Mouse (Mus musculus) cerebellum, postnatal 10 days (tissue): ENCODE data around the gene Mturn.

Source experiments
- DNase-seq, 2 experiments: peaks; one replicate each; pipeline ENCODE4 v3.0.0; 2021; ENCODE audit warnings: mixed read lengths in 2 of 2

The Mturn gene

GRCm38 (mm10) chr6:54698691-54699476 is 17.5 kb downstream of the Mturn start:
- peak in 1 of 2 experiments; percentile 34 for DNase-seq

- peak; percentile 73 to 78 for DNase-seq
Measured at GRCm38 (mm10) chr6:54699477-54700056, 18.1 kb downstream of the Mturn start.

- no peak for DNase-seq
Measured at GRCm38 (mm10) chr6:54700516-54700915, 19.1 kb downstream of the Mturn start.

- peak; percentile 67 to 68 for DNase-seq
Measured at GRCm38 (mm10) chr6:54701901-54702300, 20.5 kb downstream of the Mturn start.

- no peak for DNase-seq
Measured at GRCm38 (mm10) chr6:54703633-54704538, 22.5 kb downstream of the Mturn start.

- no peak for DNase-seq
Measured at GRCm38 (mm10) chr6:54704539-54704845, 23.1 kb downstream of the Mturn start.

GRCm38 (mm10) chr6:54704847-54705246 is 23.4 kb downstream of the Mturn start:
- peak in 1 of 2 experiments; percentile 31 for DNase-seq

- peak; percentile 72 to 73 for DNase-seq
Measured at GRCm38 (mm10) chr6:54705387-54705909, 24.0 kb downstream of the Mturn start.

- no peak for DNase-seq
Measured at GRCm38 (mm10) chr6:54706099-54706498, 24.7 kb downstream of the Mturn start.

GRCm38 (mm10) chr6:54706611-54707172 is 25.3 kb downstream of the Mturn start:
- DNase-seq: no peak

- DNase-seq: no peak
Measured at GRCm38 (mm10) chr6:54708646-54709045, 27.2 kb downstream of the Mturn start.

- DNase-seq: no peak
Measured at GRCm38 (mm10) chr6:54715697-54716096, 34.3 kb downstream of the Mturn start.

GRCm38 (mm10) chr6:54718779-54719685 is 37.6 kb downstream of the Mturn start:
- peak; percentile 36 to 41 for DNase-seq

GRCm38 (mm10) chr6:54719686-54720310 is 38.4 kb downstream of the Mturn start:
- peak; percentile 65 to 77 for DNase-seq

- DNase-seq: peak; percentile 77 to 80
Measured at GRCm38 (mm10) chr6:54720512-54721251, 39.3 kb downstream of the Mturn start.

- DNase-seq: no peak
Measured at GRCm38 (mm10) chr6:54721252-54721635, 39.8 kb downstream of the Mturn start.

- DNase-seq: no peak
Measured at GRCm38 (mm10) chr6:54726309-54726708, 44.9 kb downstream of the Mturn start.

- no peak for DNase-seq
Measured at GRCm38 (mm10) chr6:54726796-54727195, 45.4 kb downstream of the Mturn start.

GRCm38 (mm10) chr6:54727416-54727815 is 46.0 kb downstream of the Mturn start:
- DNase-seq: no peak

- no peak for DNase-seq
Measured at GRCm38 (mm10) chr6:54729451-54730105, 48.2 kb downstream of the Mturn start.
